Mouse (Mus musculus): ENCODE measurements at regions not wholly inside any gene's neighbourhood (a gene's known extent, or its start where the extent isn't known, plus 50 kb on each side); places are given as distances from the start of the nearest gene placed in this dataset.

DNA sequence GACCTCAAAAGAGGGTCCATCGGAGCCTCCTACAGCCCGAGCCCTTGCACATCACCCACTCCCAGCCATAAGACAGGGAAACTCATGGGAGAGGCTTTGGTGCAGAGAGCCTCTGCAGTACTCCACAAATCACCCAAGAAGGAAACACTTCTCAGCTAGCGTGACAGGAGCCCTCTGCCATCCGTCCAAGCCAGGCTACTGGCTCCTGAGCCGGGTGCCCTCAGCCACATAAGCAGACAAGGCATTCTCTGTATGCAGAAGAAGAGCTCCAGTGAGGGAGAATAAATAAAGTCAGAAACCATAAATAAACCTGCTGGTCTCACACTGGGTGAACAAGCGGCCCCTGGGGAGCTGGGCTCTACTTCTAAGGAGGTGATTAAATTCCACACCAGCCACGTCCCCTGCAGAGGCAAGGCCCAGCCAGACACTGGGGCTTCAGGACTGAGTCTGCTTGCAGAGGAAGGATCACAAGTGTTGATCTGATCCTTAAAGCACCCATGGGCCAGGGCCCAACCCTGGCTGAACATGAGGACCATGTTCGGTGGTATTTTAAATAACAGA lies 243.0 kb upstream of the Mocs1 start:
- TF ChIP-seq CTCF (conservative IDR thresholded peaks at IDR 0.05; ENCODE audit: low read length) (no peak), POU5F1 (IDR thresholded peaks at IDR 0.05; ENCODE audit: borderline replicate concordance, low read length) (no peak), NANOG (IDR thresholded peaks at IDR 0.05; ENCODE audit: borderline replicate concordance, low read length) (no peak)

Data from E14TG2a.4 (cell line).